Mouse (Mus musculus) lung, adult 2 months (tissue): Measurements from ENCODE around the gene Exosc2. TPM values are rescaled to one million over a fixed set of nuclear protein-coding genes. Genes with fewer than 3 reads are reported as not detected.
A peak's percentile ranks its signal among the peaks of the same experiment; 100 is the strongest.
"Not testable (repeated sequence)": the region's sequence is repeated elsewhere in the genome, so short reads cannot be mapped to it uniquely, and the experiment has no call there.

Experiments
- DNase-seq: peaks from one replicate; pipeline ENCODE4 v3.0.0; 2022
- H3K4me1 ChIP-seq: fragments of 200-500 bp; 2 replicates; pipeline ENCODE4 v1.6.1; 2011; ENCODE audit warnings: low read length; ENCODE audit not compliant: control insufficient read depth, insufficient read depth
- H3K4me3 ChIP-seq: fragments of 200-500 bp; replicated peaks from 2 replicates; pipeline ENCODE3; 2011; ENCODE audit warnings: low read depth, mild to moderate bottlenecking, control low read depth, low read length; ENCODE audit errors: extremely low read depth
- CTCF ChIP-seq: fragments of 200-500 bp; IDR thresholded peaks from 2 replicates; pipeline ENCODE4 v1.5.1; 2011; ENCODE audit warnings: mild to moderate bottlenecking, low read length, control low read depth; ENCODE audit not compliant: insufficient read depth
- POLR2A ChIP-seq: fragments of 200-500 bp; IDR thresholded peaks from 2 replicates; pipeline ENCODE4 v1.6.1; 2011; ENCODE audit warnings: low read depth, mild to moderate bottlenecking, control low read depth, low read length, borderline replicate concordance; ENCODE audit errors: extremely low read depth
- WGBS: fragments of 180-500 bp; shearing (Covaris S2); methylation state at CpG from one replicate; pipeline ENCODE4 v1.1.7; 2018; 5-methylcytosine and 5-hydroxymethylcytosine counted together
- polyA plus RNA-seq: library from polyadenylated mRNA; depleted of rRNA; stranded (reverse); fragments of >200 nt; gene quantifications from 2 replicates; pipeline ENCODE4 v1.2.3, GENCODE M21; 2012

Gene Exosc2
- polyA plus RNA-seq, 1 experiment: 8.8 TPM

DNA sequence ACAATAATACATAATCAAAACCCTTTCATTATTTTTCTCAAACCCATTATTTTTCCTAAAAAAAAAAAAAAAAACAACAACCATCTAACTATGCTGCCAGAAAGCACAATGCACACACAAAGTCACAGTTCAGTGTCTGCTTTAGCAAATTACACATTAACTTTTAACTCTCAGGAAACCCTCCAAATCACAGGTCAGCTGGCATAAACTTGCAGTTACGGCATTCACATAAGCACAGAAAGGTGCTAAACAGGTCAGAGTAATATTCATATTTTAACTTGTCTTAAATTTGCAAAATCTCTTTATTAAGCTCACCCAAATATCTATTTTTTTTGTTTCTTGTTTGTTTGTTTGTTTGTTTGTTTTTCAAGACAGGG is 6.7 kb upstream of the Exosc2 start:
- no peak for TF ChIP-seq CTCF
- no peak for TF ChIP-seq POLR2A
- 80% methylated on average over 1 of the region's 1 CpGs for WGBS
- Histone ChIP-seq H3K4me3 (no peak overlapping the region), H3K4me1 (no peaks in the 10 kb centered on the region)
- no peak for DNase-seq

DNA sequence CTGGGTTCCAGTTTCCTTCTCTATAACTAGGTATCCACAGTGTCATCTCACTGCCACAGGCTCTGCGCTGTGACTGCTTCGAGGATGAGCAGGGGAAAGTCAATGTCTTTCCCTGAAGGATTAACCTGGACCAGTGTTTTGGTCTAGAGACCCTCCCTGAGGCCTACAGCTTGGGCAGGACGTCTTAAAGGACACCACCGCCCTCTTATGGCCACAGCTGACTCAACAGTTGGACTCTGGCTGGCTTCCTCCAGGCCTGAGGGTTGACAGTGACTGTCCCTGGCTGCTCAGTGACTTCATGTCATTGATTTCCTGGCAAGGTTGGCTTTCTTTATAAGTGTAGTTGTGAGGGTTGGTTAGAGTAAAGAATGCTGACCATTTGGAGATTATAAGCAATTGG is 3.2 kb upstream of the Exosc2 start:
- DNase-seq: no peak
- Histone ChIP-seq H3K4me1 (no peaks in the 10 kb centered on the region; the same call in 1 of the 2 replicates), H3K4me3 (no peak overlapping the region)
- TF ChIP-seq POLR2A (no peak), CTCF (peak; percentile 32; the same call in 1 of the 2 replicates)
- 32% methylated on average over 4 of the region's 4 CpGs for WGBS

DNA sequence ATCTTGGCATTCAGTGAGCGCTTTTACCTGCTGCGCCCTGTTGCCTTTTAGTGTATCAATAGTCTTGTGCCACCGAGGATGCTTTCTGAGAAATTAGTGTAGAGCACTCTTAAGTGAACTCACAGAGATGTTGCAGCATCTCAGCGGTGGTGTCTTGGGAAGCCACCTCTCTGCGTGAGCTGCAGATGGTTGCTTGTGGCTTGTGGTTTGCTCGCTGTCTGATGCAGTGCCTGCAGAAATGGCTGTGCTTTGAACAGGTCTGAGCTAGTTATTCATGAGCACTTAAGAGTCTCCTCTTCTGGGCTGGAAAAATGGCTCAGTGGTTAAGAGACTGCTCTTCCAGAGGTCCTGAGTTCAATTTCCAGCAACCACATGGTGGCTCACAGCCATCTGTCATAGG is 8.1 kb downstream of the Exosc2 start:
- DNase-seq: no peak
- TF ChIP-seq CTCF (no peak), POLR2A (no peak)
- 86% methylated on average over 6 of the region's 6 CpGs for WGBS

DNA sequence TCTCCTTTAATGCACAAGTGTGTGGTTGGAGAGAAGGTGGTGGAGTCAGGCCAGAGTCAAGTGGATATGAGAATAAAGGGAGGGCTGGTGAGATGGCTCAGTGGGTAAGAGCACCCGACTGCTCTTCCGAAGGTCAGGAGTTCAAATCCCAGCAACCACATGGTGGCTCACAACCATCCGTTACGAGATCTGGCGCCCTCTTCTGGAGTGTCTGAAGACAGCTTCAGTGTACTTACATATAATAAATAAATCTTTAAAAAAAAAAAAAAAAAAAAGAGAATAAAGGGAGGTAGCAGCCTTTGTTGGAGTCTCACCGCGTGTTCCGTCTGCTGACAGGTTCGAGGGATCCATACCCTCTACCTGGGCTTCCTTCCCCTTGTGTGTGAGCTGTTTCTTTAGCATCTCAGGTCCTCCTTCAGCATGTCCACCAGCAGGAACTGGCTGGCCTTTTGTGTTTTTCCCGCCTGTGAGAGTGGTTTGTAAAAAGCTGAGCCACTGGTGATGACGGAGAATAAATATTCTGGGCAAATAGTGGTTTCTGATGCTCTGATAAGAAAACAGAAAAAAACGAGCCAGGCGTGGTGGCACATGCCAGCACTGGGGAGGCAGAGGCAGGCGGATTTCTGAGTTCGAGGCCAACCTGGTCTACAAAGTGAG is 10.7 kb downstream of the Exosc2 start:
- DNase-seq, H3K4me1 ChIP-seq, H3K4me3 ChIP-seq: not testable (repeated sequence)
- 84% methylated on average over 15 of the region's 15 CpGs for WGBS

More for the DNA sequence above, 8.1 kb downstream of the Exosc2 start:
- no peaks in the 10 kb centered on the region for H3K4me1 ChIP-seq
- H3K4me3 ChIP-seq: no peak overlapping the region

DNA sequence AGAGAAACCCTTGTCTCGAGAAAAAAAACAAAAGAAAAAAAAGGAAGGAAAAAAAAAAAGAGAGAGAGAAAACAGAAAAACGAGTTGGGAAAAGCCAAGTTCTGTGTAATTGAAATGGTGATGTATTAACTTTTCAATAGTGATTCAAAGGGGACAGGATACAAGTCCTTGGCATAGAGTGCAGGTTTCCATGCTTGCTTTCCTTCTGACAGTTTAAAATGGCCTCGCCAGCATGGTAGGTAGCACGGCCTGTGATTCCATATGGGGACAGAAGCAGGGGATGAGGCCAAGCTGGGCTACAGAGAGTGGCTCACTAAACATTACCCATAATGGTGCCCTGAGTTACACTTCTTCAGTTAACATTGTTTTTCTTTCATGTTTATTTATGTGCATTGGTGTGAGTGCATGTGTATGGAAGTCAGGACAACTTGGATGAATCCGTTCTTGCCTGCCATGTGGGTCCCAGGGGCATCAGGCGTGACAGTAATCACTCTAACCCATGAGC is 11.3 kb downstream of the Exosc2 start:
- Histone ChIP-seq H3K4me3 (no peak overlapping the region), H3K4me1 (no peaks in the 10 kb centered on the region)
- TF ChIP-seq POLR2A (no peak), CTCF (no peak)
- WGBS: 86% methylated on average over 6 of the region's 6 CpGs
- DNase-seq: no peak

DNA sequence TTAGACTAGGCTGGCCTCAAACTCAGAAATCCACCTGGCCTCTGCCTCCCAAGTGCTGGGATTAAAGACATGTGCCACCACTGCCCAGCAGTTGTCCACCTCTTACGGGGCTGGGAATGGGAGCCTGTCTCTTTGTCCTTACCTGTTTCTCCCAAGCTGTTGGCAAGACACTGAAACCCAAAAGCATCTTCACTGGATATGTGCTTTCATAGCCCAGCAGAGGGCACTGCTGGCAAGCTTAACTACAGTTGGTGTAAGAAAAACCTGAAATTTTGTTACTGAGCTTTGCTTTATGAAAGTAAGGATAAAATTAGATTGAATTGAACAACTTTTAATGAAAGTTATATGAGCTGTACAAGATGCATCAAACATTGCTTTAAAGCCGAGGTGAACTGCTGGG is 13.2 kb downstream of the Exosc2 start:
- peak; percentile 46; the same call in 1 of the 2 replicates for TF ChIP-seq CTCF
- no peak for TF ChIP-seq POLR2A
- peak; percentile 54 for DNase-seq
- WGBS: 33% methylated on average over 2 of the region's 2 CpGs
- Histone ChIP-seq H3K4me3 (no peak overlapping the region), H3K4me1 (no peaks in the 10 kb centered on the region)

DNA sequence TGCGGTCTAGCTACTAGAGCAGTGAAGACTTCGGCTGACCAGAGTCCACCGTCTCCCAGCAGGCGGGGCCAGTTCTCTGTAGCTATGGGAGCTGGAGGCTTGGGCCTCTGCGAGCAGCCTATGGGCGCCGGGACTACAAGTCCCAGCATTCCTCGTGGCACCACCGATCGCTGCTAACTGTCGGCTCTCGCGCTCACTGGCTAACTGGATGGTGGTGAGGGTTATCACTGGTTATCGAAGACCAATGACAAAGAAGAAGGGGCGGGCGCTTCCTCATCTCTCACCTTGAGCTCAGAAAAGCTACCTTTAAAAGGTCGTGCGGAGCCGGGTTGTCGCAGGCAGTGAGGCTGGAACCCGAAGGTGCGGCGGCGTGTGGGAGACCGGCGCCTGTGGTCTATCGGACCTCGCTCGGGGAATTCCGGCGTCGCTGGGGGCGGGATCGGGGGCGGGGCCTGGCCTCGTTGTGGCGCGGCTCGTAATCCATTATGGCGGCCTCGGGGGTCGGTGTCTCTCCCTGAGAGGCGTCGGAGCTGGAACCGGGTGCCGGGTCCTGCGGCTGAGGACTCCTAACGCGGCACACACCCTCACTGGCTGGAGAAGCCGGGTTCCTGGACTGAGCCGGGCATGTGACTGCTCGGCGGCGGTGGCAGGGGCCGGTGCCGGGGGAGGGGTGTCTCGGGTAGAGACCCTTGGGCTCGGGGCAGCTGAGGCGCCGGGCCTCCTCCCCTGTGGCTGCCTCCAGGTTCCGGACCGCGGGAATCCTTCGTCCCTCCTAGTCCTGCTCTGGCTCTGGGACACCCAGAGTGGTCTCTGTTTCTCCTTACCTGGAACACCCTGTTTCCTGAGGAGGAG is 17.8 kb downstream of the Exosc2 start, which contains the start of gene Abl1:
Gene Abl1, plus strand, starts transcription at position 303 of the 852 bp plus-strand sequence.
- peak; percentile 36; the same call in 1 of the 2 replicates for TF ChIP-seq CTCF
- TF ChIP-seq POLR2A: peak; percentile 56; the same call in 1 of the 2 replicates
- WGBS: under 1% methylated on average over 64 of the region's 64 CpGs
- DNase-seq: peak; percentile 91

DNA sequence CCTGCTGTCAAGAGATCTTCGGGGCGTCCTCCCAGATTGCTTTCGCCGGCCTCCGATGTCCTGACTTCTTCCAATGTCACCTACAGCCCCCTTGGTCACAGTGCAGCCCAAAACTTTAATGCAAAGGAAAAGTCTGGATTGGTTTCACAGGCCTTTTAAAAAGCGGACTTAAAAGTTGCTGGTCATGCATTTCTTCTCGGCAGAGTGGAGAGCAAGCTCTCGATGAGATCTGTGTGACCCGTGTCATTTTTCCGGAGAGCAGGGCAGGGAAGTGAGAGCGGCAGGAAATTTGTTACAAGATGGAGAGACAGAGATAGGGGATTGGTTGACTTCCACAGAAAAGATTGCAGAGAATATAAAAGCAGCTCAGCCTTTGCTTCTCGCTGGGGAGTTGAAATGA is 18.5 kb downstream of the Exosc2 start:
- WGBS: 1% methylated on average over 12 of the region's 12 CpGs
- peak; percentile 43 for DNase-seq
- TF ChIP-seq CTCF (no peak), POLR2A (no peak)

More for the DNA sequence above, 17.8 kb downstream of the Exosc2 start, which contains the start of gene Abl1:
- Histone ChIP-seq H3K4me1 (peaks cover 15% of the 10 kb centered on the region), H3K4me3 (peak within 1 kb of the TSS; percentile 68)

DNA sequence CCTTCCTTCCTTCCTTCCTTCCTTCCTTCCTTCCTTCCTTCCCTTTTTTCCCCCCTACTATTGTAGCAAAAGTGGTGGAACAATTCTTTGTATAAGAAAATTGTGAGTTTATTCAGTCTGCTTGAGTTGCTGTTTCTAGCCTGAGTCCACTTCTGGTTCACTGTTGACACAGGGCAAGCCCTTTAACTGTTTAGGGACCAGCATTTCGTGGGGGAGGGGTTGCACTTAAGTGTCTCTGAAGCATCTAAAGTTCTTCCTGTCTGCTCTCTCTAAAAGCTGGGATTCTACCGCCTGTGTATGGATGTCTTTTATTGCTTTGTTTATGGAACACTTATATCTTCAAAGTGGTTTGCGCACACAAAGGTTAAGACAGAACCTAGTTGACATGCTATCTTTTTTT is 19.5 kb downstream of the Exosc2 start:
- TF ChIP-seq CTCF: no peak
- TF ChIP-seq POLR2A: no peak
- 34% methylated on average over 3 of the region's 3 CpGs for WGBS
- DNase-seq: no peak
- Histone ChIP-seq H3K4me3 (peak overlapping the region; percentile 44), H3K4me1 (peaks cover 15% of the 10 kb centered on the region)

More for the DNA sequence above, 18.5 kb downstream of the Exosc2 start:
- H3K4me1 ChIP-seq: peaks cover 15% of the 10 kb centered on the region
- H3K4me3 ChIP-seq: peak overlapping the region; percentile 68

DNA sequence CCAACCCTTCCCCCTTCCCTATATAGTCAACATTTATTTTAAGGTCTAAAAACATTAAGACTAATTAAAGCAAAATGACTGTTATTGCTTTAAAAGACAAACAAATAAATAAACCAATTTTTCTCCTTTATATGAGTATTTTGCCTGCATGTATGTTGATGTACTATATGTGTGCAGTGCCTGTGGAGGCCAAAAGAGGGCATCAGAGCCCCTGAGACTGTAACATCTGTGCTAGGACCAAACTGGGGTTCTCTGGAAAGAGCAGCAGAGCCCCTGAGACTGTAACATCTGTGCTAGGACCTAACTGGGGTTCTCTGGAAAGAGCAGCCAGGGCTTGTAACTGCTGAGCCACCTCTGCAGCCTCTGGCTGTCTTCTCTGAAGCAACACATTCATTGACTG is 27.7 kb downstream of the Exosc2 start:
- Histone ChIP-seq H3K4me3 (no peak overlapping the region), H3K4me1 (no peaks in the 10 kb centered on the region)
- DNase-seq: no peak
- TF ChIP-seq CTCF (no peak), POLR2A (no peak)
